Mouse (Mus musculus) hematopoietic multipotent progenitor cell, adult 10-12 weeks (in vitro differentiated cells): Measurements from ENCODE around the gene Aqp1. TPM values are rescaled to one million over a fixed set of nuclear protein-coding genes. Genes with fewer than 3 reads are reported as not detected.

Experiments used
- polyA plus RNA-seq: library from polyadenylated mRNA; stranded (reverse); fragments of >175 nt; gene quantifications from 2 replicates; pipeline ENCODE4 v1.2.3, GENCODE M21; 2012; ENCODE audit warnings: low replicate concordance

Gene Aqp1
- polyA plus RNA-seq: 1.2 and 83.7 TPM in 2 replicates

DNA sequence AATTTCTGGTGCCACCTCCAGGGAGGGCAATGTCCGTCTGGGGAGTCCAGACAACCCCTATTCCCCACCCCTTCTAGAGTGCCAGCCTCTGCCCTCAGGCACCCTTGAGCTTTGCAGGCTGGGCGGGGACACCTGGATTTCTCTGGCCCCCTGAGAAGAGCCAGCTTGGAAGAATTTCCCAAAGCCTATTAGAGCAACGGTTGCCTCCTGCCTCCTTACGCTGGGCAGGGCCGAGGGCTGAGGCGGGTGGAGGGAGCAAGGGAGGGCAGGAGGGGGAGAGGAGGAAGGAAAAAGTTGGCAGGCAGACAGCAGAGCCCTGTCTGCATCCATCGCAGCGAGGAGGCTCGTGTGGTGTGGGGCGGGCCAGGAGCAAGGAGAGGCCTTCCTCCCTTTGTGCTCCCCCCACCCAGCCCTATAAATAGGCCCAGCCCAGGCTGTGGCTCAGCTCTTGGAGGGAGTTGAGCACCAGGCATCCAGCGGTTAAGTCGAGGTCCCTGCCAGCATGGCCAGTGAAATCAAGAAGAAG, at the start of gene Aqp1:
TSS of gene Aqp1 (plus strand) at position 444 of the 526 bp plus-strand sequence.

GRCm38 (mm10) chr6:55376076-55376475, 39.8 kb downstream of the Aqp1 start, which contains the start of gene Ghrhr:
TSS of gene Ghrhr (plus strand) at chr6:55376295.

Other genes starting within 250 kb of the Aqp1 start
- gene Crhr2, start 203.4 kb upstream of the Aqp1 start, polyA plus RNA-seq: not detected in 2 replicates
- not detected in 2 replicates for gene Inmt, start 161.4 kb upstream of the Aqp1 start, polyA plus RNA-seq
- 0.06 TPM in 1 of 2 replicates, not detected in the other for gene Mindy4, start 133.0 kb upstream of the Aqp1 start, polyA plus RNA-seq
- not detected in 2 replicates for gene Ghrhr, start 39.9 kb downstream of the Aqp1 start, polyA plus RNA-seq
- gene Adcyap1r1, start 115.5 kb downstream of the Aqp1 start, polyA plus RNA-seq: not detected in 2 replicates